Mouse (Mus musculus) embryonic facial prominence, embryonic 11.5 days (tissue): ENCODE measurements around the gene Rsad1. TPM values are rescaled to one million over a fixed set of nuclear protein-coding genes. Genes with fewer than 3 reads are reported as not detected.

ENCODE experiments used
- ATAC-seq: fragments of 200-750 bp; cut with Nextera tagmentation; replicated peaks from 2 replicates; pipeline ENCODE4 v1.8.0; 2017; ENCODE audit warnings: low read depth; ENCODE audit not compliant: insufficient number of reproducible peaks, low FRiP score, low TSS enrichment
- DNase-seq: peaks from one replicate; pipeline ENCODE4 v3.0.0-alpha.2; 2015; ENCODE audit warnings: low spot score
- H3K27ac ChIP-seq: fragments of 300-500 bp; sonication (generic); replicated peaks from 2 replicates; pipeline ENCODE4 v1.5.1; 2014; ENCODE audit warnings: mild to moderate bottlenecking, low read depth, low read length, control low read depth
- H3K27me3 ChIP-seq: fragments of 300-500 bp; sonication (generic); 2 replicates; pipeline ENCODE4 v1.6.1; 2014; ENCODE audit warnings: mild to moderate bottlenecking, low read length, moderate library complexity, mixed read lengths; ENCODE audit not compliant: control insufficient read depth, insufficient read depth
- H3K36me3 ChIP-seq: fragments of 300-500 bp; sonication (generic); replicated peaks from 2 replicates; pipeline ENCODE4 v1.6.1; 2014; ENCODE audit warnings: low read depth, mild to moderate bottlenecking, low read length, moderate library complexity, mixed read lengths; ENCODE audit not compliant: control insufficient read depth, insufficient read depth
- H3K4me1 ChIP-seq: fragments of 300-500 bp; sonication (generic); 2 replicates; pipeline ENCODE4 v1.6.1; 2014; ENCODE audit warnings: low read length, mixed read lengths; ENCODE audit not compliant: control insufficient read depth, insufficient read depth
- H3K4me2 ChIP-seq: fragments of 300-500 bp; sonication (generic); 2 replicates; pipeline ENCODE4 v1.6.1; 2014; ENCODE audit warnings: low read depth, mild to moderate bottlenecking, control low read depth, low read length, moderate library complexity
- H3K4me3 ChIP-seq: fragments of 300-500 bp; sonication (generic); 2 replicates; pipeline ENCODE4 v1.5.1; 2014; ENCODE audit warnings: low read depth, low read length, control low read depth
- H3K9ac ChIP-seq: fragments of 300-500 bp; sonication (generic); replicated peaks from 2 replicates; pipeline ENCODE4 v1.6.1; 2014; ENCODE audit warnings: mild to moderate bottlenecking, control low read depth, low read length
- H3K9me3 ChIP-seq: fragments of 300-500 bp; sonication (generic); replicated peaks from 2 replicates; pipeline ENCODE4 v1.6.1; 2016; ENCODE audit warnings: mild to moderate bottlenecking, low read length, inconsistent platforms, mixed read lengths; ENCODE audit not compliant: control insufficient read depth
- WGBS: fragments of 180-500 bp; shearing (Covaris S2); extraction: QIAGEN DNeasy Blood & Tissue Kit; methylation state at CpG from one replicate; pipeline ENCODE4 v1.1.7; 2014; 5-methylcytosine and 5-hydroxymethylcytosine counted together
- polyA plus RNA-seq: library from polyadenylated mRNA; unstranded; fragments of >200 nt; fragmentation: Nextera tagmentation; extraction: Ambion mirVana; gene quantifications from 2 replicates; pipeline ENCODE4 v1.2.1, GENCODE M21; 2014

Gene Rsad1
- polyA plus RNA-seq, 1 experiment from 2014 or later: 2.4 TPM

- H3K9ac ChIP-seq: no peak overlapping the region
- no peak overlapping the region for H3K27ac ChIP-seq
- DNase-seq (no peak), ATAC-seq (no peak)
- no peak overlapping the region for H3K4me2 ChIP-seq
- H3K4me1 ChIP-seq: no peaks in the 10 kb centered on the region
- H3K4me3 ChIP-seq: no peak overlapping the region
- H3K9me3 ChIP-seq: no peaks in the 10 kb centered on the region
- H3K27me3 ChIP-seq: no peaks in the 10 kb centered on the region
- WGBS: 89% methylated on average over 6 of the region's 6 CpGs
- H3K36me3 ChIP-seq: no peaks in the 10 kb centered on the region; the same call in 1 of the 2 replicates
These were observed 1.8 kb downstream of the Rsad1 start for GRCm38 (mm10) chr11:94547271-94547670.

GRCm38 (mm10) chr11:94546381-94546780, 2.7 kb downstream of the Rsad1 start:
- ATAC-seq (no peak), DNase-seq (no peak)
- no peak overlapping the region for H3K27ac ChIP-seq
- H3K9ac ChIP-seq: no peak overlapping the region
- no peak overlapping the region for H3K4me2 ChIP-seq
- H3K4me1 ChIP-seq: no peaks in the 10 kb centered on the region
- no peak overlapping the region for H3K4me3 ChIP-seq
- 94% methylated on average over 5 of the region's 5 CpGs for WGBS
- no peaks in the 10 kb centered on the region for H3K27me3 ChIP-seq
- no peaks in the 10 kb centered on the region for H3K36me3 ChIP-seq
- no peaks in the 10 kb centered on the region for H3K9me3 ChIP-seq

GRCm38 (mm10) chr11:94544422-94544821, 4.6 kb downstream of the Rsad1 start:
- no peak for ATAC-seq
- DNase-seq: no peak
- H3K9ac ChIP-seq: no peak overlapping the region
- no peaks in the 10 kb centered on the region for H3K9me3 ChIP-seq
- H3K36me3 ChIP-seq: no peaks in the 10 kb centered on the region
- no peaks in the 10 kb centered on the region for H3K4me1 ChIP-seq
- no peak overlapping the region for H3K27ac ChIP-seq
- H3K4me3 ChIP-seq: no peak overlapping the region
- 40% methylated on average over 18 of the region's 18 CpGs for WGBS
- 0 out of 2 replicates have a peak overlapping the region, but pooled peaks have one; percentile 11 for H3K4me2 ChIP-seq
- no peaks in the 10 kb centered on the region for H3K27me3 ChIP-seq

- H3K4me3 ChIP-seq: no peak overlapping the region
- no peaks in the 10 kb centered on the region for H3K4me1 ChIP-seq
- H3K27me3 ChIP-seq: no peaks in the 10 kb centered on the region
- no peaks in the 10 kb centered on the region for H3K36me3 ChIP-seq
- H3K27ac ChIP-seq: no peak overlapping the region
- H3K9me3 ChIP-seq: no peaks in the 10 kb centered on the region
- ATAC-seq (no peak), DNase-seq (peak; percentile 72)
- WGBS: 33% methylated on average over 9 of the region's 9 CpGs
- H3K9ac ChIP-seq: no peak overlapping the region
- no peak overlapping the region for H3K4me2 ChIP-seq
These were observed 5.1 kb downstream of the Rsad1 start for GRCm38 (mm10) chr11:94543932-94544331.

- WGBS: 86% methylated on average over 12 of the region's 12 CpGs
- no peak for DNase-seq
- no peak for ATAC-seq
- no peak overlapping the region for H3K9ac ChIP-seq
- no peaks in the 10 kb centered on the region for H3K9me3 ChIP-seq
- H3K4me2 ChIP-seq: no peak overlapping the region
- no peak overlapping the region for H3K27ac ChIP-seq
- H3K36me3 ChIP-seq: no peaks in the 10 kb centered on the region
- no peaks in the 10 kb centered on the region for H3K27me3 ChIP-seq
- H3K4me3 ChIP-seq: no peak overlapping the region
- H3K4me1 ChIP-seq: no peaks in the 10 kb centered on the region
These were observed 5.7 kb downstream of the Rsad1 start for GRCm38 (mm10) chr11:94543344-94543743.

- WGBS: 86% methylated on average over 4 of the region's 4 CpGs
- Histone ChIP-seq H3K27me3 (no peaks in the 10 kb centered on the region), H3K9ac (no peak overlapping the region), H3K36me3 (no peaks in the 10 kb centered on the region), H3K9me3 (no peaks in the 10 kb centered on the region), H3K4me2 (no peak overlapping the region), H3K4me1 (no peaks in the 10 kb centered on the region), H3K27ac (no peak overlapping the region), H3K4me3 (no peak overlapping the region)
- no peak for ATAC-seq
- DNase-seq: no peak
These were observed 6.7 kb downstream of the Rsad1 start for GRCm38 (mm10) chr11:94542400-94542799.

- DNase-seq (no peak), ATAC-seq (no peak)
- 80% methylated on average over 7 of the region's 7 CpGs for WGBS
These were observed 9.3 kb downstream of the Rsad1 start for GRCm38 (mm10) chr11:94539761-94540160.

GRCm38 (mm10) chr11:94538733-94539292, 10.2 kb downstream of the Rsad1 start:
- 55% methylated on average over 8 of the region's 8 CpGs for WGBS
- no peaks in the 10 kb centered on the region; the same call in 1 of the 2 replicates for H3K36me3 ChIP-seq
- H3K9ac ChIP-seq: no peak overlapping the region
- no peak overlapping the region for H3K4me3 ChIP-seq
- no peak for ATAC-seq
- DNase-seq: no peak
- no peak overlapping the region for H3K4me2 ChIP-seq
- H3K27ac ChIP-seq: no peak overlapping the region
- no peaks in the 10 kb centered on the region for H3K27me3 ChIP-seq
- H3K4me1 ChIP-seq: no peaks in the 10 kb centered on the region
- H3K9me3 ChIP-seq: no peaks in the 10 kb centered on the region

More at GRCm38 (mm10) chr11:94539761-94540160, 9.3 kb downstream of the Rsad1 start:
- Histone ChIP-seq H3K36me3 (no peaks in the 10 kb centered on the region), H3K4me1 (no peaks in the 10 kb centered on the region), H3K27ac (no peak overlapping the region), H3K9ac (no peak overlapping the region), H3K27me3 (no peaks in the 10 kb centered on the region), H3K4me3 (no peak overlapping the region), H3K9me3 (no peaks in the 10 kb centered on the region), H3K4me2 (no peak overlapping the region)
